Mouse (Mus musculus) cerebellum, adult 11-12 months (tissue): ENCODE data around the gene Pou2af1.

Source experiments
- DNase-seq: peaks from one replicate; pipeline ENCODE4 v3.0.0; 2022

Pou2af1 gene

GRCm38 (mm10) chr9:51230701-51231389 lies 17.3 kb downstream of the Pou2af1 start:
- no peak for DNase-seq

DNA sequence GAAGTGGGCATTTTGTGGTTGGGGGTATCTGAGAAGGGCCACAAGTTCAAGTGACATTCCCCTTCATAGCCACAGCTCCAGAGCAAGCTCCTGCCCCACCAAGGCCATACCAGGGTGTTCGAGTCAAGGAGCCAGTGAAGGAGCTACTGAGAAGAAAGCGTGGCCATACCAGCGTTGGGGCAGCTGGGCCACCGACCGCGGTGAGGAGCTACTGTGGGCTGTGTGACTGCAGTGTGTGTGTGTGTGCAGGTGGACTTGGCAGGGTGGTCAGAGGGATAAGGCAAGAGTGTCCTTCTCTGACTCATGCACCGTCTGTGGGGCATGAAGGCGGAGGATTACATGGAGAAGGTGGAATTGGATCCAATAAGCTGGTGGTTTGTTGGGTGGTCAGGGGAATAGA lies 18.7 kb downstream of the Pou2af1 start:
- DNase-seq: no peak

GRCm38 (mm10) chr9:51238741-51239385 lies 25.4 kb downstream of the Pou2af1 start:
- no peak for DNase-seq

DNA sequence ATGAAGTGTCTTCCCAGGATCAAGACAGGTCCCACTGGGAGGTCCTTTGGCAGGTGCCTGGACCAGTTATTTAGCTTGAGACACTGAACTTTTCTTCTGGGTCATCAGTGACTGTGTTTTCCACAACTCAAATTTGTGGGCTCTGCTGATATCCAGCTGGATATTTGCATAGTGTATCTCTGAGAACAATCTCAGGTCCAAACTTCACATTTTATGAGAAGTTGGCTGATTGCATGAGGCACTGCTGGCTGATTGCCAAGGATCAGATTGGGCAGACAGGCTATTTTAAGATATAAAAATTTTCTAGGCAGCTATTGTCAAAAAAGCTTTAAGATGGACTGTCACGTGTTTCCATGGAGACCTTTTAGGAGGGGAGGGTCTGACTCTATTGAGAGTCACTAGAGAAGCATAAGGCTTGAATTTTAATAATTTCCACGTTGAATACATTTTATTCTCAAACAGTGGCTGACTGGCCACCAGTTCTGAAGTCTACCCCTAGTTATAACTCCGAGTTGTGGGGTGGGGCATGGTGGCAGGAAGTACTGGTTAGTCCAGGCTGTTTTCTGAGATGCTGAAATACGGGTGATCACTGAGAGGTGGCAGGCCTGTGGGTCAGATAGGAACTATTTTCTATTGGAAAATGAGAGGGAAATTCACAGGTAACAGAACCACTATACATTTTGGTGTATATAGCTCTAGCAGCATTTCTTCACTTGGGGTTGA lies 43.4 kb downstream of the Pou2af1 start:
- no peak for DNase-seq

DNA sequence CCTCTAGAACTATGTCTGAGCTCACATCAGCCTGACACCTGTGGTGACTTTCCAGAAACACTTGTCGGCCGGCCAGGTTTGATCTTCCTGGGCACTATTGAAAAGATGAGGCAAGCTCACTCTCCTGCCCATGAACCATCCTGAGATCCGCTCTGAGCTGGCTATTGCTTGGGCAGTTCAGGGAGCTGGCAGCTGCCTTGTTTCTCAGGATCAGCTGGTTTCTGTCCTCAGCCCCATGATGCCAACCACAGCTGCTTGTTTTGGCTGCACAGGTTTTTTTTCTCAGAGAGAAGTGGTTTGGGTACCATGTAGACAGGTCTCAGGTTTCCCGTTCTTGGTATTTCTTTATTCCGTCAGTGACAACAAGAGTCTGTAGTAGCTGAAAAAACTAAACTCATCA lies 44.9 kb downstream of the Pou2af1 start:
- DNase-seq: no peak

DNA sequence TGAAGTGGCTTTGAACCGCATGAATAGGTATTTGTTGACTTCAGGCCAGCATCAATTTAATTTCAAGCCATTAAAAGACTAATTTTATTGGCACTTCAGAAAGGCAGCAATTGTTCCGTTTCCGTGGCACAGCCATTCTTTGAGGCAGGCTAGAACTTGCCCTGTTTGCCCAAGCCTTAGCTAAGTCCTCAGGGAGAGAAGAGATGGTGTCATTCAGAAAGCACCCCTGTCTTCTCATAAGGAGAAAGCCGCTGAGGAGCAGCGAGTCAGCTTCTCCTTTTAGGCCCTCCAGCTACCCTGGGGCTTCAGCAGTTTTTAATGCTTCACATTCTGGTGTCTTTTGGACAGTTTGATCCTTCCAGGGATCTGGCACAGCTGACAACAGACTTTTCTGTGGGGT lies 55.3 kb downstream of the Pou2af1 start:
- no peak for DNase-seq

DNA sequence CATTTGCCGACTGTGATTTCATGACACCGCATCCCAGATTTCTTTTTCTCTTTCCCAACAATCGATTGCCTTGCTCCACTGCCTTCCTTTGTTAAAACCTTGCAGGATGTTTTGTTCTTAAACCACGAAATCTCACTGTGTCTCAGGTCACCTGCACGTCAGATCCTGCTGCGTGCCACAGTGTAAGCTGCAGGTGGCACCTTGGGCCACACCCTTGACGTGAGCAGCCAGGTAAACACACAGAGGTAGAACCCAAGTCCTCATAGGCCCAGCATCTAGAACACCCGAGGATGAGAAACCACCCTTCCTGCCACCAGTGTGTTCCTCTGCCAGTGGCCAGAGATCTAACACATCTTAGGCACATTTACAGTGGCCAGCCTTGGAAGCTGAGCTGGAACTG lies 57.6 kb downstream of the Pou2af1 start:
- DNase-seq: no peak

- DNase-seq: no peak
Observed at GRCm38 (mm10) chr9:51272102-51272501, 58.6 kb downstream of the Pou2af1 start.

DNA sequence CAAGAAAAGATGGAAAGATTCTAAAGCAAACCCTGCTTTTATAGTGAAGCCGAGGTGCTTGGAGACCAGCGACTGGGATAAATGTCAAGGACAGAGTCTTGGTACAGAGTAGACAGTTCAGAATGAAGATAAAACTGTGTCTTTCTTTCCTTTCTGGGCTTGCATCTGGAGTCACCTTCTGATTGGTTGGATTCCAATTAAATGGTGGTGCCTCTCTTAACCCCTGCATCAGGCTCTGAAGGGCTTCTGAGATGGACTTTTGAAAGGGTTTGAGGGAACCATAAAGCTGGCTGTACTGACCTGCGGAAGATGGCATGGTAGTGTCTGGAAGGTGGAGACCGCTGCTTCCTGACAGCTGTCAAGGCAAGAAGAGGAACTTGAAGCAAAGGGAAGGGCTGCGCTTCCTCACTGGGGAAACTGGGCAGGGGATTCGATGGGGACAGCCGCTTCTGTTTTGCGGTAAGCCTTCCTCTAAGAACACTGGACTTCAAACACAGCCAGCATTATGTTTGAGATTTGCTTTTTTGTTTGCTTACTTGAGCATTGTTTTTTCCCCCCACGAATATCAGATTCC lies 60.2 kb downstream of the Pou2af1 start:
- DNase-seq: no peak

DNA sequence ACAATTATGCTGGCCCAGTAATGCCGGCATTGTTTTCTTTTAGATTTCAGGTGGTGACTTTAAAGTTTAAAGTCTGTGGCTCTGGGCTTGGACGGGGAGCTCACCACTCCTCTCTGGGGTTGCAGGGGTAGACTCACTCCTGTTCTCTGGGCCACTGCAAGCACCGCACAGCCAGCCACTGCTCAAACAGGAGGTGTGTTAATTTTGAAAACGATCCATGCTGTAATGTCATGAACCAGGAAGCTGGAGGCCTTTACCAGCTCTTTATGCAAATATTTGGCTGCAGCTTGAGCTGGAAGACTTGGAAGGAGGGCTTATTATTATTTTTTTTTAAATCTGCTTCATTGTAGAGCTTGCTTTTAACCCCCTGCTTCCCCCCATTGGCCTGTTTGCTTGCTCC lies 61.2 kb downstream of the Pou2af1 start:
- DNase-seq: no peak

DNA sequence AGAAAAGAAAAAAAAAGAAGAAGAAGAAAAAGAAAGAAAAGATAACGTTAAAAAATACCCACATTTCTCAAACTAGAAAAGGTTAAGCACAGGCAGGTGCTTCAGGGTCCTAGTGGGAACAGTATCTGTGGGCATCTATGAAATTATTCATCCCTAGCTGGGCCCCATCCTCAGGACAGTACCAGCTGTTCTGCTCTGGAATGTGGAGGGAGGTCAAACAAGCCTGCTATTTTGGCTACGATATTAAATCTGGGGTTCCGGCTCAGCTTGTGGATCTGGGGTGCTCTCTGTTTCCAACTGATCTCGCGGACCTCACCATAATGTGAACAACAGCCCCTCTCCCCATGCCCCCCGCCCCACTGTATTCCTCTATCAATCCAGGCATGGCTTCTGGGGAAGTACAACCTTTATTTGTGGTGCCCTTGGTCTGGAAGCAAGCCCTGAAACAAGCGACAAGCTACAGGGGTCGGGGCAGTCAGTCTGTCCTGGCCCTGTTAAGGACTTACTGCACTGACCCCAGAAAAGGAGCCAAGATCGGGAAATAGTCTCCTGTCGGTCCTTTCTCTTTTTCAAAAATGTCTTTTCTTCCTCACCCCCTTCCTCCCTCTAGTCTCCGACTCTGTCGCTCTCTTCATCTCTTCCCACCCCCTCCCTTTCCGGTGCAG lies 64.5 kb downstream of the Pou2af1 start:
- no peak for DNase-seq

DNA sequence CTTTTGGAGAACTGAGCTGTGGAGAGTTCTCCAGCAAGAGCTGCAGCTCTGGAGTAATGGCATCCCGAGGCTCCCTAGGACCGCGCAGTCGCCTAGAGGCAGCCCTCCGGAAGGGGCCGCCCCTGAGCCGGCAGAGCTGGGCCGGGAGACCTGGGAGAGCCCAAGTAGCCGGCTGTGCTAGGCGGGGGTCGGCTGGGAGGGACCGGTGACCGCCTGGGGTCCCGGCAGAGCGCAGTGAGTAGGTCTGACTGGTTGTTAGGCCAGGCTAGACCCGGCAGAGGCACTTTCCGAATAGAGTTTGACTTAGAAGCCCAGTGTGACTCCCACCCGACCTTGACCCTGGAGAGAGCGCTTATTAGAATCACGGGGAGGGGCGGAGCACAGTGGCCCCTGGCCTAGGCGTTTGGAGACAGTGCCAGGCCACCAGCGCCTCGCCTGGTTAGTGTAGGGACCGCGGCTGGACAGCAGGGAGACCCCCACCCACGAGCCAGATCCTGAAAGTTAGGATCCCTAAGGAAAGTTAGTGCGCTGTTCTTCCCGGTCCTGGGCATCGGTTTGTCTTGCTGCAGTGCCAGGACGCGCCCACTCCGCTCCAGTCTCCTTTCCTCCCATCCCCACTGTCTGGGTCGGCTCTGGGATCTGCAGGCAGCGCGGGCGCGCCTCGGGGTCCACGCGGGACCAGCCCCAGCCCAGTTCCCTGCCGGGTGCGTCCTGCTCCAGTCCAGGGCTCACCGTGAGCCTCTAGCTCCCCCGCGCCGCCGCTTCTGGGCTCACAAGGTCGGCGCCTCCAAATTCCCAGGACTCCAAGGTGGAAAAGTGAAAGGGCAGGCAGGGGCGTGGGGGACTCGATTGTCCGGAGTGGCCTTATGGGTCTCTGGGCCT lies 65.2 kb downstream of the Pou2af1 start, which contains the start of gene Colca2:
TSS of gene Colca2 (minus strand) at position 70 of the 882 bp plus-strand sequence.
- DNase-seq: peak; percentile 12

- no peak for DNase-seq
Observed at GRCm38 (mm10) chr9:51286079-51286478, 72.6 kb downstream of the Pou2af1 start.
